Mouse (Mus musculus) ovary, postnatal 36 days (tissue): ENCODE results near the gene Cmah.

Experiments
- DNase-seq: peaks from one replicate; pipeline ENCODE4 v3.0.0; 2022; ENCODE audit warnings: low spot score, mixed read lengths

Gene Cmah

GRCm38 (mm10) chr13:24418024-24418423 lies 90.8 kb downstream of the Cmah start:
- no peak for DNase-seq

- DNase-seq, result no peak
Observed at GRCm38 (mm10) chr13:24418814-24419213, 91.6 kb downstream of the Cmah start.

- DNase-seq, result no peak
Observed at GRCm38 (mm10) chr13:24419560-24420250, 92.5 kb downstream of the Cmah start.

- DNase-seq, result no peak
Observed at GRCm38 (mm10) chr13:24421987-24422386, 94.8 kb downstream of the Cmah start.

- DNase-seq, result no peak
Observed at GRCm38 (mm10) chr13:24430215-24430614, 103.0 kb downstream of the Cmah start.

GRCm38 (mm10) chr13:24431593-24431992 lies 104.4 kb downstream of the Cmah start:
- no peak for DNase-seq

- DNase-seq, result no peak
Observed at GRCm38 (mm10) chr13:24442272-24442671, 115.1 kb downstream of the Cmah start.

- DNase-seq, result no peak
Observed at GRCm38 (mm10) chr13:24443763-24444347, 116.7 kb downstream of the Cmah start.

- no peak for DNase-seq
Observed at GRCm38 (mm10) chr13:24444709-24445108, 117.5 kb downstream of the Cmah start.

- no peak for DNase-seq
Observed at GRCm38 (mm10) chr13:24445166-24445565, 118.0 kb downstream of the Cmah start.

GRCm38 (mm10) chr13:24446081-24446480 lies 118.9 kb downstream of the Cmah start:
- no peak for DNase-seq

- no peak for DNase-seq
Observed at GRCm38 (mm10) chr13:24447043-24447442, 119.8 kb downstream of the Cmah start.

- no peak for DNase-seq
Observed at GRCm38 (mm10) chr13:24448578-24448977, 121.4 kb downstream of the Cmah start.

GRCm38 (mm10) chr13:24451455-24451854 lies 124.3 kb downstream of the Cmah start:
- DNase-seq, result no peak

GRCm38 (mm10) chr13:24453737-24454136 lies 126.5 kb downstream of the Cmah start:
- no peak for DNase-seq

- no peak for DNase-seq
Observed at GRCm38 (mm10) chr13:24456385-24456784, 129.2 kb downstream of the Cmah start.

- no peak for DNase-seq
Observed at GRCm38 (mm10) chr13:24460517-24460916, 133.3 kb downstream of the Cmah start.

GRCm38 (mm10) chr13:24463767-24464166 lies 136.6 kb downstream of the Cmah start:
- no peak for DNase-seq

GRCm38 (mm10) chr13:24466027-24466426 lies 138.8 kb downstream of the Cmah start:
- DNase-seq, result no peak

- no peak for DNase-seq
Observed at GRCm38 (mm10) chr13:24467806-24468205, 140.6 kb downstream of the Cmah start.

- DNase-seq, result no peak
Observed at GRCm38 (mm10) chr13:24477564-24477963, 150.4 kb downstream of the Cmah start.

- DNase-seq, result no peak
Observed at GRCm38 (mm10) chr13:24479516-24479915, 152.3 kb downstream of the Cmah start.

- DNase-seq, result no peak
Observed at GRCm38 (mm10) chr13:24480824-24481223, 153.6 kb downstream of the Cmah start.
